Mouse (Mus musculus) embryonic stem cell, embryonic (primary cell): Measurements from ENCODE around the gene Bsn.

Experiments used
- CTCF ChIA-PET, 4 experiments: fragments of 300-600 bp in 2 of 4; fragments of 350-600 bp in 2 of 4; sonication (Branson Sonifier 250); formaldehyde crosslinking; loops; one replicate each; lab custom pipeline; 2022; ENCODE audit warnings: inconsistent platforms in 2 of 4; lab: Charles Lee
- POLR2A ChIA-PET, 4 experiments: fragments of 300-600 bp in 2 of 4; fragments of 350-600 bp in 2 of 4; sonication (Branson Sonifier 250); formaldehyde crosslinking; loops; one replicate each; lab custom pipeline; 2022; ENCODE audit warnings: antibody characterized with exemption in 4 of 4, inconsistent platforms in 1 of 4; lab: Charles Lee

Bsn gene

GRCm38 (mm10) chr9:108145740-108146139 is 44.4 kb downstream of the Bsn start:
- POLR2A ChIA-PET = interaction anchor here in 1 of 4 experiments (0.9 to 3.9 kb wide), 2 partner anchors 13 to 55 kb away, joined by 4 to 22 read pairs; no protein-coding TSS in a partner anchor
- CTCF ChIA-PET = interaction anchor here in 2 of 4 experiments (0.5 to 0.7 kb wide), 2 partner anchors 785 to 798 kb away, joined by 3 read pairs; no protein-coding TSS in a partner anchor

GRCm38 (mm10) chr9:108144371-108145270 is 45.6 kb downstream of the Bsn start:
- ChIA-PET POLR2A (interaction anchor here in 3 of 4 experiments (0.6 to 3.9 kb wide), 13 partner anchors 8 to 1610 kb away, joined by 3 to 22 read pairs (median 3); partner anchors contain the start of genes Gm20661 (in 1 of the 3) and Qrich1 (in 1 of the 3)), CTCF (interaction anchor here (0.6 to 1.5 kb wide), 7 partner anchors 8 to 800 kb away, joined by 3 to 7 read pairs (median 3); no protein-coding TSS in a partner anchor)

- ChIA-PET CTCF (no interaction called here), POLR2A (interaction anchor here in 2 of 4 experiments (1.3 to 3.9 kb wide), 3 partner anchors 15 to 58 kb away, joined by 3 to 22 read pairs (median 4); no protein-coding TSS in a partner anchor)
Measured at GRCm38 (mm10) chr9:108143470-108143869, 46.7 kb downstream of the Bsn start.

- ChIA-PET POLR2A (interaction anchor here in 3 of 4 experiments (0.9 to 1.7 kb wide), 14 partner anchors 16 to 377 kb away, joined by 3 to 8 read pairs (median 3); partner anchors contain the start of genes Apeh (in 2 of the 3) and Amigo3 (in 1 of the 3)), CTCF (interaction anchor here in 3 of 4 experiments (1.0 to 3.0 kb wide), 8 partner anchors 19 to 143 kb away, joined by 3 to 21 read pairs (median 3); partner anchors contain the start of gene Apeh (in 1 of the 3))
Measured at GRCm38 (mm10) chr9:108141387-108141786, 48.8 kb downstream of the Bsn start.

- POLR2A ChIA-PET = interaction anchor here in 3 of 4 experiments (0.9 to 1.9 kb wide), 10 partner anchors 18 to 87 kb away, joined by 3 to 7 read pairs (median 4); partner anchors contain the start of genes Amigo3 (in 1 of the 3) and Bsn (in 1 of the 3)
- CTCF ChIA-PET = interaction anchor here (0.6 to 3.0 kb wide), 19 partner anchors 14 to 239 kb away, joined by 3 to 21 read pairs (median 3); partner anchors contain the start of gene Apeh (in 1 of the 4)
Measured at GRCm38 (mm10) chr9:108139963-108140695, 50.1 kb downstream of the Bsn start.

GRCm38 (mm10) chr9:108139169-108139962 is 50.8 kb downstream of the Bsn start:
- ChIA-PET CTCF (interaction anchor here in 3 of 4 experiments (0.6 to 3.0 kb wide), 14 partner anchors 13 to 238 kb away, joined by 3 to 21 read pairs (median 4); no protein-coding TSS in a partner anchor), POLR2A (interaction anchor here in 2 of 4 experiments (0.9 to 1.9 kb wide), 7 partner anchors 18 to 64 kb away, joined by 3 to 5 read pairs (median 4); partner anchors contain the start of gene Bsn (in 1 of the 2))

GRCm38 (mm10) chr9:108138118-108138517 is 52.1 kb downstream of the Bsn start:
- POLR2A ChIA-PET = interaction anchor here (0.5 to 2.4 kb wide), 15 partner anchors 10 to 202 kb away, joined by 3 to 12 read pairs (median 4); partner anchors contain the start of genes Apeh (in 2 of the 4), Camkv (in 1 of the 4) and Gpx1 (in 1 of the 4)
- CTCF ChIA-PET = interaction anchor here (0.5 to 3.2 kb wide), 17 partner anchors 14 to 172 kb away, joined by 3 to 66 read pairs (median 7); no protein-coding TSS in a partner anchor

- ChIA-PET CTCF (interaction anchor here (0.5 to 3.2 kb wide), 24 partner anchors 13 to 974 kb away, joined by 3 to 66 read pairs (median 6); no protein-coding TSS in a partner anchor), POLR2A (interaction anchor here (0.6 to 2.4 kb wide), 20 partner anchors 9 to 507 kb away, joined by 3 to 12 read pairs (median 4); partner anchors contain the start of genes Apeh (in 2 of the 4), Camkv (in 1 of the 4) and Gpx1 (in 1 of the 4))
Measured at GRCm38 (mm10) chr9:108137523-108137922, 52.7 kb downstream of the Bsn start.

GRCm38 (mm10) chr9:108136930-108137462 is 53.2 kb downstream of the Bsn start:
- POLR2A ChIA-PET = interaction anchor here in 3 of 4 experiments (0.6 to 2.4 kb wide), 24 partner anchors 8 to 524 kb away, joined by 3 to 12 read pairs (median 4); partner anchors contain the start of genes Apeh (in 2 of the 3), Camkv (in 1 of the 3) and Gpx1 (in 1 of the 3)
- CTCF ChIA-PET = interaction anchor here (0.6 to 3.2 kb wide), 49 partner anchors 8 to 975 kb away, joined by 3 to 66 read pairs (median 4); partner anchors contain the start of genes Bsn (in 3 of the 4), Apeh (in 2 of the 4), Mon1a (in 1 of the 4) and Qrich1 (in 1 of the 4)

- ChIA-PET POLR2A (interaction anchor here in 3 of 4 experiments (0.7 to 2.4 kb wide), 16 partner anchors 9 to 524 kb away, joined by 3 to 12 read pairs (median 3); partner anchors contain the start of gene Apeh (in 1 of the 3)), CTCF (interaction anchor here (0.6 to 3.2 kb wide), 44 partner anchors 8 to 575 kb away, joined by 3 to 66 read pairs (median 4); partner anchors contain the start of genes Bsn (in 3 of the 4), Apeh (in 2 of the 4), Mon1a (in 1 of the 4) and Qrich1 (in 1 of the 4))
Measured at GRCm38 (mm10) chr9:108136225-108136624, 54.0 kb downstream of the Bsn start.

GRCm38 (mm10) chr9:108135679-108136078 is 54.5 kb downstream of the Bsn start:
- ChIA-PET CTCF (interaction anchor here in 3 of 4 experiments (0.7 to 3.2 kb wide), 18 partner anchors 8 to 575 kb away, joined by 3 to 66 read pairs (median 8); partner anchors contain the start of genes Bsn (in 3 of the 3) and Apeh (in 1 of the 3)), POLR2A (interaction anchor here in 3 of 4 experiments (0.7 to 2.1 kb wide), 7 partner anchors 9 to 69 kb away, joined by 3 to 10 read pairs (median 3); no protein-coding TSS in a partner anchor)

GRCm38 (mm10) chr9:108133478-108133877 is 56.7 kb downstream of the Bsn start:
- POLR2A ChIA-PET = interaction anchor here in 2 of 4 experiments (1.0 to 1.3 kb wide), 4 partner anchors 9 to 38 kb away, joined by 3 to 4 read pairs (median 3); no protein-coding TSS in a partner anchor

GRCm38 (mm10) chr9:108132373-108132772 is 57.8 kb downstream of the Bsn start:
- ChIA-PET CTCF (interaction anchor here in 1 of 4 experiments (0.6 to 0.7 kb wide), 2 partner anchors 85 to 87 kb away, joined by 3 to 8 read pairs; no protein-coding TSS in a partner anchor), POLR2A (interaction anchor here in 2 of 4 experiments (1.3 kb wide), 2 partner anchors 17 to 254 kb away, joined by 3 read pairs; no protein-coding TSS in a partner anchor)

More at GRCm38 (mm10) chr9:108133478-108133877, 56.7 kb downstream of the Bsn start:
- CTCF ChIA-PET = interaction anchor here in 3 of 4 experiments (0.7 to 1.3 kb wide), 7 partner anchors 39 to 232 kb away, joined by 3 to 9 read pairs (median 4); partner anchors contain the start of gene Apeh (in 1 of the 3)

- ChIA-PET CTCF (interaction anchor here in 1 of 4 experiments (1.4 kb wide), 1 partner anchor 70 kb away, joined by 4 read pairs; no protein-coding TSS in a partner anchor), POLR2A (interaction anchor here in 1 of 4 experiments (0.6 to 1.3 kb wide), 2 partner anchors 90 to 255 kb away, joined by 3 read pairs; no protein-coding TSS in a partner anchor)
Measured at GRCm38 (mm10) chr9:108131502-108131901, 58.7 kb downstream of the Bsn start.
